Mouse (Mus musculus) embryo, embryonic 10.5 days (tissue): ENCODE results near the gene Zic4.
A peak's percentile ranks its signal among the peaks of the same experiment; 100 is the strongest.

ENCODE experiments used
- DNase-seq: peaks from one replicate; pipeline ENCODE4 v3.0.0-alpha.2; 2015; ENCODE audit warnings: low spot score

Gene Zic4

DNA sequence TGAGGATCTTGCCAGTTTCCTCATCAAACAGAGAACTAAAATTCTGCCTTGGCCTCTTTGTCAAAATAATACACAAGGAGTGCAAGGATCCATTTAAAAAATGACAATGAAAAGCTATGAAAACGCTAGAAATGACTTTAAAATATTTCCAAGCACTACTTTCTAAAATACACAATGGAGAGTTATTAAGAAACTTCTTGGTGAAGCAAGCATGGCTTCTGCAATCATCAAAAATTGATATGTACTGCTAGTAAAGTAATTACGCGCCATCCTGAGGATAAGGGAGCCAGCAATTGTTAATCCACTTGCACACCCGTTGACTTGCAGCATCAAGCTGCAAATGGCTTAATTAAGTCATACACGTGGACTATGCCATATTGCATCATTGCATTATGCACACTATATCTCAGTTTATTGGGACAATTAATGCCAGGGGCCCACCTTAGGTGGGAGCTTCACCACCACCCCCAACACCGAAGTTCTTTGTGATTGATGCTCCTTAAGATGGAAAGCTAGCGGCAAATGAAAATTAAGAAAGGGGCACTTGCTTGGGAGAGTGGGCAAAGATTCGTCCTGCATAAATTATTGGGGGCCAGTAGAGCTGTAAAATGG, 38.4 kb downstream of the Zic4 start:
- no peak for DNase-seq

DNA sequence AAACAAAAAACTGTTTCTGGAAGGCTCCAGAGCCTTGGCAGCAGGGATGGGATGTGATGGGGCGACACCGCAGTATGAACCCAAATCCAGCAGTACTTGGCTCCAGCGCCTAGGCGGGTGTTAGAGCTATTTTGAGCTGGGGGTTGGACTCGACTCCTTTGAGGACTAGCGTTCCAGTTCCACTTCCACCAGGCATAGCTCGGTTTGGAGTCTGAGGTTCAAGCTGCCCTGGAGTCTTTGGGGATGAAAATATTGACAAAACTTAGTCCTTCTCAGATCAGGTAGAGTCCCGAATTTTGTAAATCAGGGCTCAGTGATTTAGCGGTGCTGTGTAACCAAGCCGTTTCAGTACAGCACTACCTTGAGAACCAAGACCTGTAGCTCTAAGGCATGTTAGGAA, 39.3 kb downstream of the Zic4 start:
- DNase-seq: no peak

DNA sequence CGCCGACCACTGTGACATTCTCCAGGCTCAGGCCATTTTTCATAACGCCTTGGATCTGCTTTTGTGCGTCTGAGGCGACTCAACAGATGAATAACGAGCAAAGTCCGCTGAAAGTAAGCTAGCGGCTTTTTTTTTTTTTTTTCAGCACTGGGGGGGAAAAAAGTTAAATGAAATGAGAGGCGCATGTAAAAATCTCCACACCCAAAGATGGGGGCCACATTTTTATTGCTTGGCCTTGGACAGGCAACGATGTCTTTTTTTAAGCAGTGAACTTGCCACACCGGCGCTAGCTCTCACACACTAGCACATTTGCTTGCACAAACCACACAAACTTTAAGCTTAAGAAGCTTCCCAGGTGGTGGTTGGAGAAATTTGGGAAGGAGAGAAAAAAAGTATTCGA, 42.0 kb downstream of the Zic4 start:
- DNase-seq: peak; percentile 61

DNA sequence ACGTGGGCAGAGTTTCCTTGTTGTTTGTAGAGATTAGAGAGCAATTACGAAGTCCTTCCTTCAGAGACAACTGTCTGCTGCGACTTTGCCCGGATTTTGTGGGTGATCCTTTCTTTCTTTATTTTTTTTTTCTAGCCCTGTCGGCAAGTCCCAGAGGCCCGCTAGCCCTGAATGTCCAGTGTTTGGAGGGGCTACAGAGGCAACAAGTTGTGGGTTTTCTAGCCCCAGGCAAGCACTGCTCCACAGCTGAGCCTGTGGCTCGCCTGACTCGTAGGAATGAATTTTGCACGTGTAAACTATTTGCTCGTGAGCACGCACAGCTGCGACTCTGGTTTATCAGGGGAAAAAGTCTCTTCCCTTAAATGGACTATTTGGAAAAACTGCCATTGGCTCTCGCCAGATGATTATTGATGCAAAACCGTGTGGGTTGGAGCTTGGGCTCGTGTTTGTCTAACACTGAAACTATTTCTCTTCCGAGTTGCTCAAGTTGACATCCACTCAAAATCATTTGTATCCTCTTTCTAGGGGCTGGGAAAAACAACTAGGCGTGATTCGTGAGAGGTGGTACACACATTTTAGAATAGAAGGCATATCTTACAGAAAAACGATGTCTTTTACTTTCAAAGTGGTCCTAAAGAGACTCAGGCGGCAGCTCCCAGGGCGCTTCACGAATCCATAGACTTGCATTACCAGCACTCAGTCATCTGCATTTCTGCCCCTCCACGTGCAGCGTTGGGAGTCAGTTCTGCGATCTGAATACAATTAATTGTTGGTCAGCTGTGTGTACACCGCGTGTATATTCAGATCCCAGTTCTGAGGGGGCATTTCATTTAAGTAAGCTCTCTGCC, 42.9 kb downstream of the Zic4 start:
- peak; percentile 72 for DNase-seq

DNA sequence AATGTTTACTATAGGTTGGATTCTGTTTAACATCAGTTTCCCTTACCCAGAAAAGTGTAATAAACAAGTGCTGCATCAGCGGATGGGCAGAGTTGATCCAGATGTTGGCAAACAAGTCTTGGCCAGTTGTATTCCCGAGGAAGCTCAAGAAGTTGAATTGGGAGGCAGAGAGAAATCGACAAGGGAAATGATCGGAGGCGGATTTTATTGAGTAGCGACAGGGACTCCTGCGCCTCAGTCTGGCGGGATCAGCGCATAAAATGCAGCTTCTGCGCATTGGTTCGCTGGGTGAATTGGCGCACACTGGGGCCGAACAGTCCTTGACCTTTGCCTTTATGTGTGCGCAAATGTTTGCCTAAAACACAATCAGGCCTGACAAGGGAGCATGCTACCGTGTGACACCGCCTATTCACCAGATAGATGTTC, 43.6 kb downstream of the Zic4 start:
- DNase-seq: peak; percentile 78

DNA sequence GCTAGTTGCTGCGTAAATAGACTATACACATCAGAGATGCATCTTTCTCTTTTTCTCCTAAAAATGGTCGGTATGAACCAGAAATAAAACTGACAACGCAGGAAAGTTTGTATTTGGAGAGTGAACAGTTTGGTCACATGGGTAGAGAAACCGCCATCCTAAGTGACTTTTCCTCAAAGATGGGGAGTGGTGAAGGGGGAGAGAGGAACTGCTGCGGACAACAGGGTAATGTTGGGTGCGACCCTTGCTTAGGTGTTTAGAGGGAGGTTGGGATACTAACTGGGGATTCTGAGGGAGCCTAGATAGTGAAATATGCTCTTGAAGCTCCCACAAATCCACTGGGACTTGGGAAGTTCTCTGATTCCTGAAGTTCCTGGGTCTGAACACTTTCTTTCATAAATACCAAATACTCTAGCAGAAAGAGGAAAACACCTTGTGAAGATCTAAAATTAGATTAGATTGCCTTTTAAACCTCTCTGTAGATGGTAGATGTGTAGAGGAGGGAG, 44.1 kb downstream of the Zic4 start:
- no peak for DNase-seq

DNA sequence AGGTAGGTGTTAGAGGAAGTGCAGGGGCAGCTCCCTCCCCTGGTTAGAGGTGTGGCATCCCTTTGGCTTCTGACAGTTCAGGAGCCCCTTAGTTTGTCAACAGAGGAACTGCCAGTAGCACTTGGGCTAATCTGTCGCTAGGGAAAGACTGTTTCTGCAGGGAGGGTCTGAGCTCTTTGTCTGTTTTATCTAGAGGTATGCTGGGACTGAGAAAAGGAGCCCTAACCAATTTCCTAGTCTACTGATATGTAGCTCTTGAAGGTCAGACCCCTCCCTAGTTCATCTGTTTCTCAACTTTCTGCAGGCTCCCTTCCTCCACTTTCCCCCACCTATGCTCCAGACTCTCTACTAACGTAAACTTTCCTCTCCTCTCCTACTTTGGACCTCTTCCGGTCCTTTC, 47.6 kb downstream of the Zic4 start:
- DNase-seq: peak; percentile 30

DNA sequence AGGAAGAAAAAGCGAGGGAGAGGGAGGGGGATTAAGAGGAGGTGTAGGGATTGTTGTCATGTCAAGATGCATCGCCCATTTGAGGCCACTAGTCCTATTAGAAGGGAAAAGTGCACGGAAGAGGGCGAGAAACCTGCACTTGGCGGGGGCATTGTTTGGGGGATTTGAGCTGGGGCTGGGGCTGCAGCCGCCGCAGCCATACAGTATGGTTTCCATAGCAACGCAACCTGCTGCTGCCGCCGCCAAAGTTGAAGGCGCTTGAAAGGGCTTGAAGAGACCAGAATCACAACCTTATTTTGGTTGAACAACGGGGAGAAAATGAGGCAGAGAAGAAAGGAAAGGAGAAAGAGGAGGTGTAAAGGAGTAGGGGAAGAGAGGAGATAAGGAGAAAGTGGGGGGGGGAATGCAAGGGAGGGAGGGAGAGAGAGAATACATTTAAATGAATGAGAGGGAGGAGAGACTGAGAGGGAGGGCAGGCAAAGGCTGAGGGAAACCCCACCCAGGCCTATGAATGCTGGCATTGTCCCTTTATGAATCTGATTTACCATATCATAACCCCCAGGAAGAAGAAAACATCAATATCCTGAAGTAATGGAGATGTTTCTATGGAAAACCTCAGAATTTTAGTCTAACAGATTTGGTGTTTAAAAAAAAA, 51.9 kb downstream of the Zic4 start:
- DNase-seq: peak; percentile 77

DNA sequence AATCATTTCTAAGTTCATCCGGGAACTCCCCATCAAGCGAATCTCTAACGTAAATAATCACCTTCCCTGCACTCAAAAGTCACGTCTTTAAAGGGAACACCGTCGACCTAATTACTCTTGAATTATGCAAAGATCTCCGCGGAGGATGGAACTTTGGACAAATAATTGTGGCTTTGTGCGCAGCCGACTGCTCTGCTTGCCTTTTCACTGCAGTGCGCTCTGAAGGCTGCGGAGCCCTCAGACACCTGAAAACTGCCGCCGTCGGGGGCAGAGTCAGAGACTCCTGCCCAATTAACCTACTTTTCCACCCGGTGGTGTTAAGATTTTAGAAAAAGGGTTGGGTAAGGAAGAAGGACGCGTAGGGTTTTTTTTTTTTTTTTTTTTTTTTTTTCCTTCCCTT, 58.2 kb downstream of the Zic4 start:
- peak; percentile 52 for DNase-seq
